Mouse (Mus musculus) erythroid progenitor cell, adult 5-6 weeks (primary cell): ENCODE measurements around the gene Zfp831. TPM values are rescaled to one million over a fixed set of nuclear protein-coding genes. Genes with fewer than 3 reads are reported as not detected.

Source experiments
- ATAC-seq: replicated peaks from 2 replicates; pipeline ENCODE4 v1.8.0; 2016; ENCODE audit warnings: moderate number of reproducible peaks, mild to moderate bottlenecking, moderate TSS enrichment, inconsistent platforms; ENCODE audit not compliant: poor library complexity, low FRiP score, severe bottlenecking
- total RNA-seq, 2 experiments: library from RNA; stranded (forward) in 1 of 2; stranded (reverse) in 1 of 2; fragments of 150-400 nt in 1 of 2; fragments of 186-747, 209-891 nt in 1 of 2; gene quantifications; 2 replicates each; pipeline versions ENCODE4 v1.2.3 to v1.2.4; 2015 to 2017; ENCODE audit warnings: low replicate concordance in 2 of 2

Gene Zfp831
- total RNA-seq, 2 experiments from 2014 or later, result 0.84 to 1.2 TPM

DNA sequence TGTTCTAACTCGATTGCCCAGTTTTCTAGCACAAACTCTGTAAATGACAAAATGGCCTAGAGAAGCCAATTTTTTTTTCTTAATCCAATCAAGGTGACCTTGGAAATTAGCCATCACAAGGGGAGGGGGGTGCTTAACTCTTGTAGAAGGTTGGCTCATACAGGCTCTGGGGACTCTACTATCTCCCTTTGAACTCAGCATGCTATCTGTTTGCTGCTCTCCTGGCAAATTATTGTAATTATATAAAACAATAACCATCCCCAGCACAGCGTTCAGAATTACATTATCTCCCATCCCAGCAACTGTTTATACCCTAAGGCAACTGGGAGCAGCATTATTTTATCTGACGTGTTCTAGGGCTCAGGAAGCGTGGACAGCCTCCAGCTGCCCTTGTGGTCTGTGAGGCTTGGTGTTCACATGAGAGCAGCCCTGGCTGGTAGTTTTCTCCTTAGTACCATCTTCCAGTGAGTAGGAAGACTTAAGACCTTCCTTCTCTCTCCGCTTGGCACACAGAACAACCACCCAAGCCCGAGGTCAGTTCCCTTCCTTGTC lies 14.0 kb upstream of the Zfp831 start:
- no peak for ATAC-seq

GRCm38 (mm10) chr2:174636750-174637149 lies 6.6 kb upstream of the Zfp831 start:
- ATAC-seq, result no peak

DNA sequence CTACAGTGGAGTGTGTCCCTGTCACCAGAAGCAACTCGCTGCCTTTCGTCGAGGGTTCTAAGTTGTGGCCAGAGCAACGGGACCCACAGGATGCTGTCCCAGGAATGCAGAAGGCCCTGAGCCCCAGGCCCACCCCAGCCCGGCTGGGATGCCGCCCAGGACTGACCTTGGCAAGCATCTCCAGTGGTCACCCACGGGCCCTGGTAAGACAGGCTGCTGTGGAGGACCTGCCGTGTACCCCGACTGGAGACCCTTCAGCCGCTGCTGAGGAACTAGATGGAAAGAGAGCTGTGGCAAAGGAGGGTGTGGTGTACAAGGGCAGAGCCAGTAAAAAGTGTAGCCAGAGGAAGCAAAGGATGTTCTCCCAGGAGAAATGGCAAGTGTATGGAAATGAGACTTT lies 1.6 kb downstream of the Zfp831 start:
- ATAC-seq, result no peak

DNA sequence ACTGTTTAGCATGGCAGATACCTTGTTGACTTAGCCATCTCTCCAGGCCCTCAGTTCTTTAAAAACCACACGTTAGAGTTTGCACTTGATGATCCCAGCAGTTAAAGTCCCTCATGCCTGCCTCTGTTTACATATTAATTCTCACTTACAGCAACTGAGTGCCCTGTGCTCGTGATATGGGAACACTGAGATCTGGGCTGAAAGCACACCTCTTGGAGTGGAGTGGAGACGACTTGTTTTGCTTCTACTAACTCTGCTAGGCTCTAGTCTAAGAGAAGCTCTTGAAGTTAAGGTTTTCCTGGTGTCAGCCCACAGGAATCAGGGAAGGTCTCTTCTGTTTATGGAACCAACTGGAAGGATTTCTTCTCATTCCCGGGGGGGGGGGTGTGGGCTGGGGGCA lies 9.5 kb downstream of the Zfp831 start:
- no peak for ATAC-seq

DNA sequence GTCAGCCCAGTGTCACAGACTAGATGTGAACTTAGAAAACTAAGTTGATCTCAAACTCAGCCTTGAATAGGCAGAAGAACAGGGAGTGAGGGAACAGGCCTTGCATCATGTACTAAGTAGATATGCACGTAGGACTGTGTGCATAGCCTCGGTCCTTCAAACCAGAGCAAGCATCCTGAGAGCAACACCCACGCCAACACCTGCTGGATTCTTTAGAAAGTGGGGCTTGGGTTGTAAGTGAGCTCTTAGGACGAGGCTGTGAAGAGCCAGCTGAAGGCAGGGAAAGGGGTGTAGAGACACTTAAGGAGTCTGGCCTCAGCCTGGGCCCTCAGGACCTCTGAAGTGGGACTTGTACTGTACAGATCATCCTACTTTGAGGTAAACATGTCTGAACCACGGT lies 12.0 kb downstream of the Zfp831 start:
- ATAC-seq, result no peak

DNA sequence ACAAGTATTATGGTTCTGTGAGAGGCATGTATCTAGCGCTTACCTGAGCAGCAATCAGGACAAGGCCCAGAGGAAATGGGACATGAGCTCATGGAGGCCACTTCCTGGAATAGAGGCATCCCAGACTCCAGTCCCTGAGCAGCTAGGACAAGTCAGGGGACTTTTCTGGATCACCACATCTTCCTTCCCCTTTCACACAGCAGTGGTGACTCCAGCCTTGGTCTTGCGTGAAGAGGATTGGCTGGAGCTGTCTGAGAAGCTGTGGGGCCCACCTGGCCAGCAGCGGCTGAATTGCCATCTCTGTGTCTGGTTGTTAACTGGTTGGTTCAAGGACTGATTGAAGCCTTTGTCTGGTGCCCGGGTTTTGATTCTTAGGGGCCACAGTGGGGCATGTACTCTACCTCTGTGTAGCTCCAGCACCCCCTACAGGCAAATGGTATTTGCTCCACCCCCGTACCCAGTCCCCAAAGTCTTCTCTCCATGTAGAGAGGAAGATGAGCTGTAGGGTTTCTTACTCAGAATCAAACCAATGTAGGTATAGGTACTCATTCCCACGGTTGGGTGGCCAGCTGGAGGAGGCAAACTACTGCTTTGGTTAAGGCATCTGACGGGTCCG lies 15.0 kb downstream of the Zfp831 start:
- no peak for ATAC-seq

GRCm38 (mm10) chr2:174659874-174660273 lies 16.5 kb downstream of the Zfp831 start:
- no peak for ATAC-seq

GRCm38 (mm10) chr2:174660321-174660720 lies 17.0 kb downstream of the Zfp831 start:
- no peak for ATAC-seq

DNA sequence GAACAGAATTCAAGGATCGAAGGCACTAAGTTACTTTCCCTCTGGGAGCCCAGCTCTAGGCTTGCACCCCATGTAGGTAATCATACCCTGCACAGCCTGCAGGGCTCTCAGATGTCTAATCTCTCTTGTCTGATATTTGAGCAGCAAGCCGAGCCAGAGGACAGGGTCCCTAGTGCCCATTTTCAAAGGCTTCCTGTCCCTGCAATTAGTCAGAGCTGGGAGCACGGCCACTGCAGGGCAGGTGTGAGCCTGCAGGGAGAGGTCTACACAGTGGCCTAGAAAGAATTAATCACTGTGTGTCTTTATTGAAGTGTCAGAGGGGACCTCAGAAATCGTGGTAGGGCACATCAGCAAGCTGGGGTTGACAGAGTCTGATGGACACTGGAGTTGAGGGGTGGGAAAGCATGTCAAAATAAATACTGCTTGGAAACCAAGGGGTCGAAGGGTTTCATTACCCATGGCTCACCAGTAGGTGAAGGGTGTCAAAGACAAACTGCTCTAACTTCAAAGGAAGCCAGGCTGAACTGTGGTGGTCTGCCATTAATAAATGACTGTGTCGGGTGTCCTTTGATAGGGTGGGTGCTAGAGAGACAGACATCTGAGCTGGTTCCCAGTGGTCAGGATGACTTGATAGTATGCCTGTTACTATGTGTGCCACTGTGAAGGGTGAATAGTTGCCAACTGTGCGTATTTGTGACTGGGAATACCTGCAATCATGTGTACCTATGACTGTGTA lies 18.3 kb downstream of the Zfp831 start:
- no peak for ATAC-seq

DNA sequence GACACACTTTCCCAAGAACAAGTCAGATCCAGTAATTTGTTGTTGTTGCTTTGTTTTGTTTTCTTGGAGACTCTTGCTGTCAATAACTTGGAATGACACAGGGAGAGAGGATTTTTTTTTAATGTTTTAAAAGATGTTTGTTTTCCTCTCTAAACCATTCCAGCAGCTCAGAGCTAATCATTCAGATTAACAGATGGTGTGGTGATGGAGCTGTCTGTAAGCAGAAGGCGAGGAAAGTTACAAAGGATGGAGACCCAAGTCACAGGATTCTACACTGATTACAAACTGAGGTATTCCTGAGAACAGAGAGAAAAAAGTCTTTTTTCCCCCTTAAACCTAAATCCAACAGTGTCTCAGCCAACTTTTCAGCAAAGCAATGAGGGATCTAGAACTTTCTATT lies 19.3 kb downstream of the Zfp831 start:
- ATAC-seq, result no peak

DNA sequence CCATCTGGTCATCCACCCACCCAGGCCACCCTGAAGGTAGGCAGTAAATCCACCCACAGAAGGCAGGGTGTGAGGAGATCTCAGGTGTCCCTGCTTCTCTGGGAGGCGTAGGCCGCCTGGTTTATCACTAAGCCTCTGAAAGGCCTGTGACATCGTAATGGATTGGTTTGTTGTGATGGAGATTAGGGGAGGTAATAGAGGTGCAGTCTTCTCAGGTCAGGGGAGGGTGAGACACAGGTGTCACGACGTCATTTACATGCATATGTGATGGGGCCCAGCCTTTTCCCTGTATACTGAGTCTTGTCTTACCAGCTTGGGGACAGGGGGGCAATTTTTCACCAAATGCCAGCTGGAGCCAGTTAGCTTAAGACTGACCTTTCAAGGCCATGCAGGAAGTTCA lies 22.1 kb downstream of the Zfp831 start:
- no peak for ATAC-seq

GRCm38 (mm10) chr2:174668806-174669205 lies 25.5 kb downstream of the Zfp831 start:
- ATAC-seq, result no peak

DNA sequence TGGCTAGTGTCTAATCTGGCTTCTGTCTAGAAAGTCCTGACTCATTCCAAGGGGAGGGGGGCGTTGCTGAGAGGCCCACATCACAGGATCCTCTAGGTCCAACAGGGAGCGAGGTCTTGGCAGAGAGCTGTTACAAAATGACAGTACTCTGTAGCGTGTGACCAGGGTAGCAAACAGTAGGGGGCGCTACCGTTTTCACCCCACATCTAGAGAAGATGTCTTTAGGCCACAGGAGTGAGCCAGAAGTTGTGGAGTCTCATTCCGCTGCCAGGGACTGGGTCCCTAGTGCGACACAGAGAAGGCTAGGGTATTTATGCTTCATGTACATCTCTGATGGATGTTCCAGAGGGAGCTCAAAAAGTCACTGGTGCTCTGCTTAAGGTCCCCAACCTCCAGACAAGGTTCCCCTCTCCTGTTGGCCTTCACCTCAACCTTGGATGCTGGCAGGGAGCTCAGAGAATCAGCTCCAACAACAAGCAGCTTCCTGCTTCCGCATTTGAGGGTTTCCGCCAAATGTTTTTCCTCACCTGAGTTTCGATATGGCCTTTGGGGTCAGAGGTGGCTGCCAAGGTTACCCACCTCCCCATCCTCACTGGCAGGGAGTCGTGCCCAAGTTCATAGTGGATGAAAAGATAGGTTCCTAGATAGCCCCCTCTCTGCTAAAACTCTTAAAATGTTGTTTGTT lies 29.3 kb downstream of the Zfp831 start:
- ATAC-seq, result peak; percentile 73

- peak; percentile 74 for ATAC-seq
Observed at GRCm38 (mm10) chr2:174673592-174674286, 30.4 kb downstream of the Zfp831 start.

DNA sequence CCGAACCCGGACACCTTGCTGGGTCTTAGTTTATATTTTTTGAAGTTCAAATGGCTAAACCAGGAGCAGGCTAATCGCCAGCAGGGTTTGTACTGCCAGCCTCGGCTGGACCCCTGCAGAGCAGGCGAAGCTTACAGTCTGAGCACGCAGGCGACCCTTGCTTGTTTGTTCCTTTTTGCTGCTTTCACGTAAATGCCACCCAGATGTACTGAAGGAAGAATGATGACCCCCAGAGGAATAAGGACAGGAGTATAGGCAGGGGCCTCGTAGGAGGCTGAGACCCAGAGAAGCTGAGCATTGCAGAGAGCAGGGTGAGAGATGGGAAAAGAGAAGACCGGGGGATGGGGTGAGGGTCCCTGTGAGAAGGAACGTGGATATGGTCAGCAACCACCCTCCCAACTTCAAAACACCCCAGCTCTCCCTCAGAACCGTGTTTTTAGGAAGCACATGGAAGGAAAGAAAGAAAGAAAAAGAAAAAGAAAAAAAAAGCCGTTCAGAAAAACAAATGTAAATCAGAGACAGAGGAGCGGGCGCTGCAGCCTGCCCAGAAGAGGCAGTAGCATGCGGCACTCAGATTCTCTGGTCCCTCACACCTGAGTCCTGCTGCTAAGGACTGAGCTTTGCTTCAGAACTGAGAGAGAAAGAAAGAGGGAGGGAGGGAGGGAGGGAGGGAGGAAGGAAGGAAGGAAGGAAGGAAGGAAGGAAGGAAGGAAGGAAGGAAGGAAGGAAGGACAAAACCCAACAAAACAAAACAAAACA lies 31.1 kb downstream of the Zfp831 start:
- no peak for ATAC-seq

GRCm38 (mm10) chr2:174675642-174676041 lies 32.3 kb downstream of the Zfp831 start:
- peak; percentile 60; the same call in 1 of the 2 replicates for ATAC-seq

- ATAC-seq, result no peak
Observed at GRCm38 (mm10) chr2:174701351-174701750, 58.0 kb downstream of the Zfp831 start.

GRCm38 (mm10) chr2:174707101-174707500 lies 63.8 kb downstream of the Zfp831 start:
- no peak for ATAC-seq

DNA sequence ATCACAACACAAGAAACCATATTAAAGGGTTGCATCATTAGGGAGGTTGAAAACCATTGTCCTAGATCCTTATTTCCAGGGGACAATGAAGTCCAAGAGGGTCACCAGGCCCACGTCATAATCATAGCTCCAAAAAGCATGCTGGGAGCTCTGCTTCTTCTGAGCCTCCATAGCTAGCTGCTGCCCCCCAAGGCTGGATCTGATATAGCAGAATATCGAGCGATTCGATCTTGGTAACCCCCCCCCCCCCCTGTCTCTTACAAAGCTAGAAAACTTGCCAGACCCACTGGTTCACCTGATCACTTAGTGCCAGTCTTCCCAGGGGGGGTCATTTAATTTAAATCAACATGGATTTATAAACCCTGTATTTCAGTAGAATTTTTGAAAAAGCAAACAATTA lies 65.3 kb downstream of the Zfp831 start:
- no peak for ATAC-seq

DNA sequence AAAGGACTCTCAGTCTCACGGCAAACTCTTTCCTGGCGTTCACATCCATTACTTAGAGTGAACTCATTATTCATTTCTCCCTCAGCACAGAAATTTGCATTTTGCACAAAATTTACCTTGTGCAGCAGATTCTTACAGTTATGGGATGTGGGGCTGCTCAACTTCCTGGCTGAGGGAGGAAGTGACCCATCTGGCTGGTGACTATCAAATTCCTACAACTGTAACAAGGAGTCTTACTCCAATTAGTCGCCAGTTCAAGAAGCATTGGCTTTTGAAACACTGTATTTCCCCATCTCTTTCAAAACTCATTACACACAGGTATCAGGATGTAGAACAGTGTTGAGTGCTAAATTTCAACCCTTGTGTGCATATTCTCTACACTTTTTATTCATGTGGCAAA lies 66.9 kb downstream of the Zfp831 start:
- ATAC-seq, result no peak
